Mouse (Mus musculus) R1 (cell line): ENCODE measurements around the gene Man2a1.

ENCODE experiments used
- DNase-seq: peaks from one replicate; pipeline ENCODE4 v3.0.0-alpha.2; 2018; ENCODE audit warnings: low read depth, low spot score

Man2a1 gene

DNA sequence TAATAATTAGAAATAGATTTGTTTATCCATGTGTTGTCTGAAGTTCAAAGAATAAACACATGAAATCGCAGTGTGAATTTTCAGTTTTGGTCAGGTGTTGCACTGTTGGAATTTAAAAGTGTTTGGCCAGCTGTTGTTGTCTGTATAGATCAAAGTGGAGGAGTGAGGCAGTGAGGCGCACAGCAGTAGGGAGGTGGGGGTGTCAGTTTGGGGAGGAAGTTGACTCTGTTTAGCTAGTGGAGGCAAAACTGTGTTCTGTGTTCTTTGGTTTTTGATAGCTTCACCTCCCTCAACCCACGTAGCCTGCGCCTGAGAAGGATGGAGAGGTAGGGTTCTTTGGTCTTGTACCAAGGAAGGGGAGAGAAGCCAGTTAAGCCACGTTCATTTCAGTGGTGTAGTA is 28.3 kb downstream of the Man2a1 start:
- no peak for DNase-seq

- no peak for DNase-seq
These were observed 28.9 kb downstream of the Man2a1 start for GRCm38 (mm10) chr17:64629486-64629885.

GRCm38 (mm10) chr17:64630506-64630905 is 30.0 kb downstream of the Man2a1 start:
- no peak for DNase-seq

DNA sequence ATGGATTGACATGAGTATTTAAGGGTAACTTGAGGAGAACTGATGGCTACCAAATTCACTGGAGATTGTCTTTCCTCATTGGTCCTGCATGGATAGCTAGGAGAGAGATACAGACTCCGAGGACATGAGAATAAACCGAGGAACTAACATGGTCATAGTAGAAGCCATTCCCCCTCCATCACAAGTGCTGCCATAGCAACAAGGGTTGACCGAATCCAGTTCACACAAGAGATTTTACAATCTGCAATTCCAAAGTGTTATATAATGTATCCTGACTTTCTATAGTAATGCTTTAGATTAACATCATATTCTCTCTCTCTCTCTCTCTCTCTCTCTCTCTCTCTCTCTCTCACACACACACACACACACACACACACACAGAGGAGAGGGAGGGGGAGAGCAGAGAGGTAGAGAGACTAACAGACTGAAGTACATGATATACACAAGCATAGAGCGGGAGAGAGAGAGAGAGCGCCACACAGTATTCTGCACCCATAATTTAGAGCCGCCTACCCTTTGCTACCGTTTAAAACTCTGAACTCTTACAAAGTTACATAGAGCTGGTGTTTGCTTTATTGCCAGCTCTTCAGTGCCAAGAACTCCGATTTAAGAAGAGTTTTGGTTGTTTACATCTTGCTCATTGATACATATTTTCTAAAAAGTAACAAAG is 37.5 kb downstream of the Man2a1 start:
- DNase-seq = no peak

- DNase-seq = no peak
These were observed 40.8 kb downstream of the Man2a1 start for GRCm38 (mm10) chr17:64641376-64641775.

DNA sequence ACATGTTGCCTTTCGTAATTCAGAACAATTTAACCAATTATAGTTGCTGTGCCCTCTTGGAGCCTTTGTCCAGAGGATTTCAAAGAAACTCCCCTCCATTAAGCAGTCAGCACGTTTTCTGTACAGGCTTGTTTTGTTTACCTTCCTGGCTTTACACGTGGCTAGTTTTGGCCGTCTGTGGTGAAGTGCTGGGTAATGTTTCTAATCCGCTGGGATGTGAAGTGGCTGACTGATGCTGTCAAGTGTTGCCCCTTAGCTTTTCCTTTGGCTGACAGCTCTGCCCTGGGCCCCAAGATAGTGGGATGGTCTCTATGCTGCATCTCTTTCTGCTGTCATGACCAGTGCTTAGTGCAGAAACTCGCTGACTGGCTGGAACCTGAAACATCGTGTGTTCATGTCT is 43.1 kb downstream of the Man2a1 start:
- DNase-seq = no peak

GRCm38 (mm10) chr17:64644888-64645605 is 44.5 kb downstream of the Man2a1 start:
- no peak for DNase-seq

- no peak for DNase-seq
These were observed 46.9 kb downstream of the Man2a1 start for GRCm38 (mm10) chr17:64647396-64647795.

DNA sequence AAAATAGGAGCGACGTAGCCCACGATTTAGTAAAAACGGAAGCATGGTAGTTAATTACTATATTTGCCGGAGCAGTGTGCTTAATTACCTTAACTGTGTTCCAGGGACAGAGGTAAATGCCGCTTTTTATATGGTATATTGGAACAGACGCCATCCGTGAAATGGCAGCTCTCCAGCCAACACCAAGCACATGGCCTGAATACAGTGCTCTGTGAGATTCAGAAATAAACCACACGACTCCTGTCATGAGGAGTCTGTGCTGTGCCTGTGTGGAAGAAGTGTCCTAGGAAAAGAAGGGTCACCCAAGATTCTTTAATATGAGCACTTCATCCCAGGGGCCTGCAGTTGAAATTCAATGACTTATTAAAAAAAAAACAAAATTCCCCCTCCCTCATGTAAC is 50.2 kb downstream of the Man2a1 start:
- DNase-seq = no peak

GRCm38 (mm10) chr17:64653621-64654020 is 53.1 kb downstream of the Man2a1 start:
- DNase-seq = no peak

- DNase-seq = no peak
These were observed 59.1 kb downstream of the Man2a1 start for GRCm38 (mm10) chr17:64659682-64660081.

- no peak for DNase-seq
These were observed 66.0 kb downstream of the Man2a1 start for GRCm38 (mm10) chr17:64666518-64666917.

- no peak for DNase-seq
These were observed 68.0 kb downstream of the Man2a1 start for GRCm38 (mm10) chr17:64668504-64668903.

DNA sequence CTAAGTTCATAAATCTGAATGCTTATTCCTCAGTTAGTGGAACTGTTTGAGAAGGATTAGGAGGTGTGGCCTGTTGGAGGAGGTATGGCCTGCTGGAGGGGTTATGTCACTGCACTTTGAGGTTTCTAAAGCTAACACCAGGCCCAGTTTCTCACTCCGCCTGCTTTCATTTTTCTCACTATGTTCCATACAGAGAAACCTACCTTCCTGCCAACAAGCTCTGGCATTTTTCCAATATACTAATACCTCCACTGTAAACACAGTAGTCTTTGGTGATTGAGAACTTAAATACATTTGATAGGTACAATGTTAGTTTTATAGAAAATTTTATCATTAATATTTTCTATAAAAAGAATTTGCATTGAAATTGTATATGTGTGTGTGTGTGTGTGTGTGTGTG is 73.9 kb downstream of the Man2a1 start:
- DNase-seq = peak; percentile 33

- no peak for DNase-seq
These were observed 74.4 kb downstream of the Man2a1 start for GRCm38 (mm10) chr17:64674980-64675379.

GRCm38 (mm10) chr17:64676735-64677469 is 76.4 kb downstream of the Man2a1 start:
- DNase-seq = no peak

DNA sequence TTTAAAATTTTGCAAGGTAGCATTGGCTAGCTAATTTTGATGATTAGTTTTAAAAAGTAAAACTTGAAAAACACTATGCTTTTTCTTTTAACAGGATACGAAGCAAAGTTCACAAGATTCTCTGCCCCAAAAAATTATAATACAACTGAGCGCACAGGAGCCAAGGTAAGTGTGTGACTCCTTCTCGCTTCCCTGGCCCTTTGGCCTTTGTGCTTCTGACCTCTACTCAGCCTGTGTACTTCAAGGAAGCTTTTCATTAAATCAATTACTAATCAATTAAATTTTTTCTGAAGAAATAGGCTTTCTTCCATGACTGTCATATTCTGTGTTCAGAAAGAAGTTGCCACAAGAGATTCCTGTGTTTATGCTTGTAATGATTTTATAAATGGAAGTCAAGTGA is 80.9 kb downstream of the Man2a1 start:
- no peak for DNase-seq

DNA sequence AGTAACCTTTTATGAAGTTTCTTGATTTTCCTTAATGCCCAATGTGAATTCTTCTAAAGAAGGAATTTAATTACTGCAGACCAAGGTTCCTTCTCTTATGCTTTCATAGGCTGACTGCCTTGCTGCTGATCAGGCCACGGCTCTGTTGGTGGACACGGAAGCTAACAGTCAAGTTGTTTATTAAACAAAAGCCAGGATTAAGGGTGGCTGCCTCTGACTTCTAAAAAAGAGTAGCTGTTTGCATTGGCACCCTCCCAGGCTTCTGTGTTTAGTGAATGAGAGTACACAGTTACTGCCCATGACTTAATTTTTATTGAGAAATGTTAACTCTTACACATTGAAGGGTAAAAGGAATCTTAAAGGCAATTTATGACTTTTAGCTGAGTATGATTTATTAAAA is 81.4 kb downstream of the Man2a1 start:
- DNase-seq = no peak

DNA sequence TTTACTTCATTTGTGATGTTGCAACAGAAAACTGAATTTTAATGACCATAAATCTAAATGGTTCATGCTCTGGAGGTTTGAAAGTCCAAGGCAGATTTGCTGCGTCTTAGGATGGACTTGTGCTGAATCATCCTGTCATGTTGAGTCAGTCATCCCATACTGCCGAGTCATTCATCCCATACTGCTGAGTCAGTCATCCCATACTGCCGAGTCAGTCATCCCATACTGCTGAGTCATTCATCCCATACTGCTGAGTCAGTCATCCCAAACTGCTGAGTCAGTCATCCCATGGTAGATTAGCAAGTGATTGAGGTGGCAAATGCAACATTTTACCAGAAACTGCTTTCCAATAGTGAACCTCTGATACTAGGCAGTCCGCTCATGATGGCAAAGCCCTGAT is 83.6 kb downstream of the Man2a1 start:
- peak; percentile 71 for DNase-seq

GRCm38 (mm10) chr17:64685216-64685903 is 84.8 kb downstream of the Man2a1 start:
- DNase-seq = no peak

DNA sequence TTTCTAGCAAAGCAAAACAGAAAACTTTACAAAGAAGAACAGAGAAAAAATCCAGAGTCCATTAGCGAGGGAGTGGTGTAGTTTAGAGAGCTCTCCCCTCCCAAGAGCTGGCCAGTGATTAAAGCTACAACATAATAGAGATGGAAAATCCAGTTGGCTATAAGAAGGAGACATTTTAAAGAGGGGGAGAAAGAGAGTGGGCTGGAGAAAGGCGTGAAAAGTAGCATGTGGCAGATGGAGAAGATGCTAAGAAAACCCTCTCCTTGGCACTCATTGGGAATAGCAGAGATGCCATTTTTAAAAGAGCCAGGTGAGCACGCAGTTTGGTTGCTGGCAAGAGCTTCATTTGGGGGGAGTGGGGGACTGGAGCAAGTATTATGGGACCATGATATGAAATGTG is 89.1 kb downstream of the Man2a1 start:
- DNase-seq = no peak

DNA sequence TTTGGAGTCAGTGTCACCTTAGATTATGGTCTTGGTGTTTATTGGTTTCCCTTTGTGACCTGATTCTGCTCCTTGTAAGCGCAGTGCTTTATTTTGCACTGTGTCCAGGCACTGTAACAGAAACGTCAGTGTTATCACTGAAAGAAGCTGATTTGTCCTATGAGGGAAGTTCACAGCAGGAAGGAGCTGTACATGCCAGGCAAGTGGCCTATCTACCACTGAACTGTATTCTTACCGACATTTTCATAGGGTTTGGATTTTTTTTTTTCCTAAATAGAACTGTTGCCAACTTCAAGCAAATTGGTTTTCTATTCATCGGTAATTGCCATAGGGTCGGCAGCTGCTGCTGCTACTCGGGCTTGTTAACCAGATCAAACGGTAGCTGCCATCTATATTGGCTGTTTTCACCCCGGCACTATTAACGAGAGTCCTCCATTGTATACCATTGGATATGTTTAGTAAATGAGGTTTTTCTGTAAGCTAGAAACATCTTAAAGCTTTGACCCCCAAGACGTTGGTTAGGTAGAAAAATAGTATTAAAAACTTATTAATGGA is 96.8 kb downstream of the Man2a1 start:
- no peak for DNase-seq
